Mouse (Mus musculus) heart, adult 18-20 months (tissue): Measurements from ENCODE around the gene Tmem82. TPM values are rescaled to one million over a fixed set of nuclear protein-coding genes. Genes with fewer than 3 reads are reported as not detected.
"Not testable (repeated sequence)": the region's sequence is repeated elsewhere in the genome, so short reads cannot be mapped to it uniquely, and the experiment has no call there.

Experiments
- DNase-seq, 2 experiments: peaks; one replicate each; pipeline ENCODE4 v3.0.0; 2021 to 2022; ENCODE audit warnings: mixed read lengths in 1 of 2
- total RNA-seq, 2 experiments: library from RNA; stranded (reverse); gene quantifications; 2 replicates each; pipeline ENCODE4 v1.2.3; 2021

Gene Tmem82
- total RNA-seq, 2 experiments from 2014 or later: 18.7 to 20.7 TPM

- DNase-seq: no peak
Observed at GRCm38 (mm10) chr4:141576877-141577276, 41.6 kb downstream of the Tmem82 start.

GRCm38 (mm10) chr4:141576404-141576803 lies 42.0 kb downstream of the Tmem82 start:
- DNase-seq: no peak

GRCm38 (mm10) chr4:141574789-141575702 lies 43.4 kb downstream of the Tmem82 start:
- DNase-seq: peak; percentile 87 to 95

GRCm38 (mm10) chr4:141573359-141573966 lies 45.0 kb downstream of the Tmem82 start:
- DNase-seq: peak in 1 of 2 experiments; percentile 70

- peak in 1 of 2 experiments; percentile 21 for DNase-seq
Observed at GRCm38 (mm10) chr4:141572668-141573358, 45.6 kb downstream of the Tmem82 start.

- peak in 1 of 2 experiments; percentile 54 for DNase-seq
Observed at GRCm38 (mm10) chr4:141571934-141572333, 46.5 kb downstream of the Tmem82 start.

- DNase-seq: peak in 1 of 2 experiments; percentile 61
Observed at GRCm38 (mm10) chr4:141571337-141571739, 47.1 kb downstream of the Tmem82 start.

GRCm38 (mm10) chr4:141570821-141571220 lies 47.6 kb downstream of the Tmem82 start:
- no peak for DNase-seq

- DNase-seq: peak; percentile 68 to 87
Observed at GRCm38 (mm10) chr4:141570004-141570403, 48.4 kb downstream of the Tmem82 start.

- DNase-seq: no peak
Observed at GRCm38 (mm10) chr4:141568966-141569365, 49.5 kb downstream of the Tmem82 start.

GRCm38 (mm10) chr4:141567174-141567573 lies 51.3 kb downstream of the Tmem82 start:
- not testable (repeated sequence) for DNase-seq

GRCm38 (mm10) chr4:141566187-141566586 lies 52.2 kb downstream of the Tmem82 start:
- DNase-seq: no peak

GRCm38 (mm10) chr4:141565325-141565724 lies 53.1 kb downstream of the Tmem82 start:
- peak; percentile 49 to 67 for DNase-seq

GRCm38 (mm10) chr4:141564660-141565059 lies 53.8 kb downstream of the Tmem82 start:
- DNase-seq: no peak

GRCm38 (mm10) chr4:141564209-141564608 lies 54.2 kb downstream of the Tmem82 start:
- no peak for DNase-seq

Other genes with a start within 250 kb of the Tmem82 start
- not detected for gene Clcnka, start 219.9 kb downstream of the Tmem82 start, total RNA-seq
- gene Clcnkb, start 202.6 kb downstream of the Tmem82 start, total RNA-seq: under 1 TPM; 0.36 to 0.57 TPM
- gene Hspb7, start 197.9 kb downstream of the Tmem82 start, total RNA-seq: 1,000 to 10,000 TPM; 1,275 to 1,343 TPM
- gene Srarp, start 182.5 kb downstream of the Tmem82 start, total RNA-seq: 1 to 10 TPM; 1.2 TPM
- gene Zbtb17, start 174.0 kb downstream of the Tmem82 start, total RNA-seq: 10 to 100 TPM; 25.5 to 26.5 TPM
- gene Spen, start 80.0 kb downstream of the Tmem82 start, total RNA-seq: 10 to 100 TPM; 27.0 to 28.6 TPM
- gene Fblim1, start 12.5 kb downstream of the Tmem82 start, total RNA-seq: 100 to 1,000 TPM; 233 to 291 TPM
- 100 to 1,000 TPM; 109 to 132 TPM for gene Slc25a34, start 5.2 kb upstream of the Tmem82 start, total RNA-seq
- gene Plekhm2, start 46.3 kb upstream of the Tmem82 start, total RNA-seq: 100 to 1,000 TPM; 100 to 102 TPM
- under 1 TPM in 1 of 2 experiments, not detected in 1; 0.92 TPM for gene Rsc1a1, start 67.0 kb upstream of the Tmem82 start, total RNA-seq
- gene Ddi2, start 104.8 kb upstream of the Tmem82 start, total RNA-seq: 10 to 100 TPM; 31.6 to 33.2 TPM
- gene Agmat, start 128.0 kb upstream of the Tmem82 start, total RNA-seq: under 1 TPM; 0.25 to 0.59 TPM
- 10 to 100 TPM; 22.8 to 23.4 TPM for gene Dnajc16, start 172.3 kb upstream of the Tmem82 start, total RNA-seq
- gene Casp9, start 175.0 kb upstream of the Tmem82 start, total RNA-seq: 1 to 10 TPM; 6.6 to 8.1 TPM
- not detected for gene Cela2a, start 207.5 kb upstream of the Tmem82 start, total RNA-seq
- gene Ctrc, start 227.7 kb upstream of the Tmem82 start, total RNA-seq: not detected